Mouse (Mus musculus) kidney, adult 18-20 months (tissue): ENCODE data around the gene B430306N03Rik.
"Not testable (repeated sequence)": the region's sequence is repeated elsewhere in the genome, so short reads cannot be mapped to it uniquely, and the experiment has no call there.

Experiments used
- DNase-seq: peaks from one replicate; pipeline ENCODE4 v3.0.0; 2021

The B430306N03Rik gene

GRCm38 (mm10) chr17:48315905-48316579 is at the start of gene B430306N03Rik:
Gene B430306N03Rik, plus strand, starts transcription at chr17:48316141.
- DNase-seq: not testable (repeated sequence)

- no peak for DNase-seq
Observed at GRCm38 (mm10) chr17:48266610-48267304, 49.2 kb upstream of the B430306N03Rik start.

GRCm38 (mm10) chr17:48267591-48267990 is 48.4 kb upstream of the B430306N03Rik start:
- no peak for DNase-seq

- no peak for DNase-seq
Observed at GRCm38 (mm10) chr17:48268276-48268675, 47.7 kb upstream of the B430306N03Rik start.

- no peak for DNase-seq
Observed at GRCm38 (mm10) chr17:48269833-48270232, 46.1 kb upstream of the B430306N03Rik start.

- DNase-seq: no peak
Observed at GRCm38 (mm10) chr17:48272158-48272557, 43.8 kb upstream of the B430306N03Rik start.

- DNase-seq: no peak
Observed at GRCm38 (mm10) chr17:48272598-48272997, 43.3 kb upstream of the B430306N03Rik start.

GRCm38 (mm10) chr17:48274098-48274497 is 41.8 kb upstream of the B430306N03Rik start:
- DNase-seq: no peak

GRCm38 (mm10) chr17:48274885-48275284 is 41.1 kb upstream of the B430306N03Rik start:
- peak; percentile 72 for DNase-seq

GRCm38 (mm10) chr17:48275736-48276135 is 40.2 kb upstream of the B430306N03Rik start:
- DNase-seq: no peak

- DNase-seq: no peak
Observed at GRCm38 (mm10) chr17:48278381-48278780, 37.6 kb upstream of the B430306N03Rik start.

- no peak for DNase-seq
Observed at GRCm38 (mm10) chr17:48279002-48279401, 36.9 kb upstream of the B430306N03Rik start.

- DNase-seq: no peak
Observed at GRCm38 (mm10) chr17:48280943-48281738, 34.8 kb upstream of the B430306N03Rik start.

- no peak for DNase-seq
Observed at GRCm38 (mm10) chr17:48281739-48282085, 34.2 kb upstream of the B430306N03Rik start.

GRCm38 (mm10) chr17:48286765-48287164 is 29.2 kb upstream of the B430306N03Rik start:
- no peak for DNase-seq

GRCm38 (mm10) chr17:48287276-48287675 is 28.7 kb upstream of the B430306N03Rik start:
- no peak for DNase-seq

- DNase-seq: no peak
Observed at GRCm38 (mm10) chr17:48293500-48294194, 22.3 kb upstream of the B430306N03Rik start.

- DNase-seq: no peak
Observed at GRCm38 (mm10) chr17:48299203-48299602, 16.7 kb upstream of the B430306N03Rik start, which contains the start of gene Treml2. Gene Treml2, plus strand, starts transcription at chr17:48299498.

- DNase-seq: no peak
Observed at GRCm38 (mm10) chr17:48299756-48300155, 16.2 kb upstream of the B430306N03Rik start.

GRCm38 (mm10) chr17:48300199-48300598 is 15.7 kb upstream of the B430306N03Rik start:
- no peak for DNase-seq

GRCm38 (mm10) chr17:48300861-48301260 is 15.1 kb upstream of the B430306N03Rik start:
- no peak for DNase-seq

GRCm38 (mm10) chr17:48301792-48302191 is 14.1 kb upstream of the B430306N03Rik start:
- no peak for DNase-seq

GRCm38 (mm10) chr17:48312124-48312523 is 3.8 kb upstream of the B430306N03Rik start:
- DNase-seq: no peak
